Mouse (Mus musculus) stomach, postnatal 0 days (tissue): ENCODE measurements around the gene Gm21983. TPM values are rescaled to one million over a fixed set of nuclear protein-coding genes. Genes with fewer than 3 reads are reported as not detected.

Experiments used
- ATAC-seq: fragments of 200-750 bp; cut with Nextera tagmentation; 2 replicates; pipeline ENCODE4 v1.8.0; 2017; ENCODE audit not compliant: low FRiP score, low TSS enrichment
- DNase-seq: peaks from one replicate; pipeline ENCODE4 v3.0.0-alpha.2; 2016; ENCODE audit warnings: low spot score
- H3K27ac ChIP-seq: fragments of 300-500 bp; sonication (generic); replicated peaks from 2 replicates; pipeline ENCODE4 v1.5.1; 2014; ENCODE audit warnings: mild to moderate bottlenecking, control low read depth
- H3K27me3 ChIP-seq: fragments of 300-500 bp; sonication (generic); 2 replicates; pipeline ENCODE4 v1.6.1; 2014; ENCODE audit warnings: low read length; ENCODE audit not compliant: control insufficient read depth, insufficient read depth
- H3K36me3 ChIP-seq: fragments of 300-500 bp; sonication (generic); 2 replicates; pipeline ENCODE4 v1.6.1; 2014; ENCODE audit warnings: low read length, mixed read lengths; ENCODE audit not compliant: control insufficient read depth, insufficient read depth
- H3K4me1 ChIP-seq: fragments of 300-500 bp; sonication (generic); replicated peaks from 2 replicates; pipeline ENCODE4 v1.6.1; 2014; ENCODE audit warnings: antibody characterized with exemption; ENCODE audit not compliant: control insufficient read depth, insufficient read depth
- H3K4me2 ChIP-seq: fragments of 300-500 bp; sonication (generic); replicated peaks from 2 replicates; pipeline ENCODE4 v1.6.1; 2014; ENCODE audit warnings: low read depth, mild to moderate bottlenecking, control low read depth, moderate library complexity
- H3K4me3 ChIP-seq: fragments of 300-500 bp; sonication (generic); 2 replicates; pipeline ENCODE4 v1.5.1; 2014; ENCODE audit warnings: low read depth, low read length, control low read depth
- H3K9ac ChIP-seq: fragments of 300-500 bp; sonication (generic); 2 replicates; pipeline ENCODE4 v1.6.1; 2014; ENCODE audit warnings: mild to moderate bottlenecking, low read length, control low read depth, mixed read lengths
- H3K9me3 ChIP-seq: fragments of 300-500 bp; sonication (generic); 2 replicates; pipeline ENCODE4 v1.6.1; 2016; ENCODE audit warnings: low read length; ENCODE audit not compliant: control insufficient read depth
- CTCF ChIP-seq: IDR thresholded peaks from 2 replicates; pipeline ENCODE4 v1.5.1; 2016; ENCODE audit warnings: antibody characterized with exemption, low read depth, mild to moderate bottlenecking, moderate library complexity
- EP300 ChIP-seq: optimal IDR thresholded peaks from 2 replicates; pipeline ENCODE3; 2016; ENCODE audit warnings: antibody characterized with exemption
- WGBS: fragments of 180-500 bp; shearing (Covaris S2); extraction: QIAGEN DNeasy Blood & Tissue Kit; methylation state at CpG from one replicate; pipeline ENCODE4 v1.1.7; 2014; 5-methylcytosine and 5-hydroxymethylcytosine counted together
- polyA plus RNA-seq: library from polyadenylated mRNA; unstranded; fragments of >200 nt; fragmentation: Nextera tagmentation; extraction: Ambion mirVana; gene quantifications from 2 replicates; pipeline ENCODE4 v1.2.1, GENCODE M21; 2015

The Gm21983 gene
- polyA plus RNA-seq, 1 experiment from 2014 or later = not detected

DNA sequence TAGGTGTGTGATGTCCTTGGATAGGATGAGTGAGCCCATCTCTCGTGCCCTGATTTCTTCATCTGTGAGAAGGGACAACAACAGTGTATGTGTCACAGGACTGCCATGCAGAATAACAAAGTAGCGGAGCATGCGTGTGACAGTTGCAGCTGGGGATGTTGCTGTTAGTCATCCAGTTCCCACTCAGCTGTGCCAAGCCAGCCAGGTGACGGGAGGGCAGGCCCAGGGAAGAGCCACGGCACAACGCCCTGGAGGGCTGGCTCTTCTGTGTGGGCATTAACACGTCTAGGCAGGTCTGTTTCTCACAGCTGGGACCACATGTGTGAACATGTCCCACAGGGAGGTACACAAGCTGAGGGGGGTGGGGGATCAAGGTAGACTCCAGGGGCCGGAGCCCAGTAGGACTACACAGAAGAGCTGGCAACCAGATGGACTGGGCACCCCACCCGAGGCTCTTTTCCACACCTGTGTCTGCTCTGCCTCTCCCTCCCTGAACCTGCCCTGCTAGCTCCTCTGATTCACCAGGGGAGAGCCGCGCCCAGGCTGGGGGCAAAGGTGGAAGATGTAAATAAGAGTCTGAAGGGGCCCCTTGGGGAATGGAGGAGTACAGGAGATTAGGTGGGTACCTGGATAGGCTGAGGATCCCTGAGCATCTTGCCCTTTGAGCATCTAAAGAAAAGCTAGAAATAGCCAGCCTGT, 44.1 kb upstream of the Gm21983 start:
- Histone ChIP-seq H3K9ac (0 out of 2 replicates have a peak overlapping the region, but pooled peaks have one; percentile 35), H3K36me3 (peaks cover under 1% of the 10 kb centered on the region; the same call in 1 of the 2 replicates), H3K9me3 (no peaks in the 10 kb centered on the region), H3K27ac (peak overlapping the region; percentile 59), H3K27me3 (no peaks in the 10 kb centered on the region), H3K4me3 (peak overlapping the region; percentile 82; the same call in 1 of the 2 replicates), H3K4me1 (peaks cover 3% of the 10 kb centered on the region; the same call in 1 of the 2 replicates), H3K4me2 (peak overlapping the region; percentile 78)
- DNase-seq (peak; percentile 88), ATAC-seq (peak; percentile 67)
- TF ChIP-seq CTCF (no peak), EP300 (peak; percentile 77)
- WGBS = 42% methylated on average over 11 of the region's 11 CpGs

DNA sequence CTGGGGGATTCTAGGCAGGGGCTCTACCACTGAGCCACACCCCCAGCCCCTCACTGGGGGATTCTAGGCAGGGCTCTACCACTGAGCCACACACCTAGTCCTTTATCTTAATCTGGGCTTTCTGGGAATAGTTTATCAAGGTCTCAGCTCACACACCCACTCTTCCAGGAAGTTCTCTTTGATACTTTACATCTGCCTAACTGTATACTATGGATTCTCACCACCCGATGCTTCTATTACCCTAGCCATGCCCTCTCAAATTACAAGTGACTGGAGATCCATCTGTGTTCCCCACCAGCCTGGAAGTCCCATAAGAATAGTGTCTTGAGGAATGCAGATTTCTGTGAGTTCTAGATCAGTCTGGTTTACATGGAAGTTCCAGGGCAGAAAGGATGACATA, 41.7 kb upstream of the Gm21983 start:
- no peak for ATAC-seq
- no peaks in the 10 kb centered on the region for H3K27me3 ChIP-seq
- peaks cover 3% of the 10 kb centered on the region; the same call in 1 of the 2 replicates for H3K4me1 ChIP-seq
- peak overlapping the region; percentile 35 for H3K27ac ChIP-seq
- DNase-seq = peak; percentile 12
- 36% methylated on average over 1 of the region's 1 CpGs for WGBS
- no peak for TF ChIP-seq CTCF
- no peak for TF ChIP-seq EP300
- no peak overlapping the region for H3K4me3 ChIP-seq
- H3K9ac ChIP-seq = no peak overlapping the region
- no peak overlapping the region for H3K4me2 ChIP-seq
- no peaks in the 10 kb centered on the region for H3K9me3 ChIP-seq
- H3K36me3 ChIP-seq = peaks cover 11% of the 10 kb centered on the region

DNA sequence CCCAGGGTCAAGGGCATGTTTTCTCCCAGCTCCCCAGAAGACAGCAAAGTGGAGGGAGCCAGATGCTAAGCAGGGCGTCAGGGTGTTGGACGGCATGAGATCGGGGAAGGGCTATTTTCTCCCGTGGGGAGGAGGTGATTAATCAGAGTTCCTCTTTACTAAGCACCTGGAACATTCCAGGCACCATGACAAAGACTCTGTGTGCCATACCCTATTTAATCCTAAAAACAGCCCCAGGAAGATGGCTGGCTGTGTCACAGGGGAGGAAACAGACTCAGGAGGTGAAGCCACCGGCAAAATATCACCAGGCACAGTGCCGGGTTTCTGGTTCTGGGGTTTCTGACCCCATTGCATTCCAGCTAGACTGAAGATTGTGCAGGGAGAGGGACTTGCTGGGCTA, 41.1 kb upstream of the Gm21983 start:
- Histone ChIP-seq H3K9me3 (no peaks in the 10 kb centered on the region), H3K27me3 (no peaks in the 10 kb centered on the region), H3K4me2 (no peak overlapping the region), H3K27ac (peak overlapping the region; percentile 41), H3K36me3 (peaks cover 12% of the 10 kb centered on the region), H3K9ac (no peak overlapping the region), H3K4me3 (no peak overlapping the region), H3K4me1 (no peaks in the 10 kb centered on the region; the same call in 1 of the 2 replicates)
- WGBS = 48% methylated on average over 6 of the region's 6 CpGs
- DNase-seq (no peak), ATAC-seq (no peak)
- TF ChIP-seq CTCF (no peak), EP300 (no peak)

DNA sequence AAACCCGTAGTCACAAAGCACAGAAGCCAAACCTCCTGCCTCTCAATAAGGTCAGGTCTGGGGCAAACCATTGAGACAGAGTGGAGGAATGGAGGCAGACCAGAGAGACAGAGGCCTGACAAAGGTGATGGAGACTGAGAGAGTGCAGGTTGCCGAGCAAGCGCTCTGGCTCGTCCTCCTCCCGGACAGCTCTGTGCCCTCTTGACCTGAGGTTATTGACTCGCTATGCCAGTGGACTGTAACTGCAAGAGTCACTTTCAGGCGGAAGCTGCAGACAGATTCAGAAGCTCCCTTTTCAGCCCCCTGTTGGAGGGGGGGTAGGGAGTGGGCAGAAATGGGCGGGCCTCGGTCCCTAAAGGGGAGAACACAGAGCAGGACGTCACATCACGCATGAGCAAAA, 39.1 kb upstream of the Gm21983 start:
- DNase-seq (no peak), ATAC-seq (no peak)
- no peak overlapping the region for H3K9ac ChIP-seq
- no peaks in the 10 kb centered on the region for H3K27me3 ChIP-seq
- peaks cover 12% of the 10 kb centered on the region for H3K36me3 ChIP-seq
- H3K4me1 ChIP-seq = no peaks in the 10 kb centered on the region
- WGBS = 75% methylated on average over 11 of the region's 11 CpGs
- H3K4me2 ChIP-seq = no peak overlapping the region
- no peaks in the 10 kb centered on the region for H3K9me3 ChIP-seq
- no peak overlapping the region for H3K4me3 ChIP-seq
- no peak overlapping the region for H3K27ac ChIP-seq
- TF ChIP-seq EP300 = no peak
- TF ChIP-seq CTCF = no peak

DNA sequence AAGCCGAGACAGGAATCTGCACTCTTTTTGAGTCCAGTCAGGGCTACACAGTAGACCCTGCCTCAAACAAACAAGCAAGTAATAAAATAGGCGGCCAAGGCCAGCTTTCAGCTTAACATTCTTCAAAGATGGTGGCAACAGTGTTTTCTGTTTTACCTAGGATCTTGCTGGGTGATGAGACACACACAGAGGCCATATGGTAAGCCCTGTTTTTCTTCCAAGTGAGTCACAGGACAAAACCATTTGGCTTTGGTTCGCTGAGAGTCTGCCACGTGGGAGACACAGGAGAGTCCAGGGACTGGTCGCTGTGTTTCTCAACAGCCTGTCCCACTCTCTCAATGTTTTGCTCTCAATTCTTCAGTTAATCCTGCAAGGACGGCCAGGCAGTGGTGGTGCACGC, 37.7 kb upstream of the Gm21983 start:
- no peak for DNase-seq
- Histone ChIP-seq H3K9me3 (no peaks in the 10 kb centered on the region), H3K27me3 (no peaks in the 10 kb centered on the region), H3K4me3 (no peak overlapping the region), H3K4me1 (no peaks in the 10 kb centered on the region), H3K36me3 (peaks cover 15% of the 10 kb centered on the region), H3K27ac (no peak overlapping the region), H3K9ac (no peak overlapping the region), H3K4me2 (no peak overlapping the region)
- TF ChIP-seq EP300 (no peak), CTCF (no peak)
- 81% methylated on average over 7 of the region's 7 CpGs for WGBS
- no peak for ATAC-seq

DNA sequence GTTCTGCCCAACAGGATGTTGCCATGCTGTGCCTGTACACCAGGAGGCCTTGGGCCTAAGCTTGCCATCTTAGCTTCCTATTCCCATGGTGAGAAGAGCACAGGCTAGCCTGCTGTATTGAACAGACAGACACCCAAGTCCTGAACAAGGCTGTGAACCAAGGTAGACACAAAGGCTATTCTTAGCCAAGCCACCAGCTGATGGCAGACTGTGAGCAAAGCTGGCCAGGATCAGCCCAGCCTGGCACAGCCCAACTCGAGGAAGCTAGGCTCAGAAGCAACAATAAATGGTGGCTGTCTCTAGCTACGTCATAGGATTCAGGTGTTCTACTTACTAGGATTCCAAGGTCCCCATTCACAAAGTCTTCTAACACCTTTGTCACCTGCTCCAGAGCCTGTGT, 31.7 kb upstream of the Gm21983 start:
- no peak overlapping the region for H3K9ac ChIP-seq
- no peak for DNase-seq
- TF ChIP-seq CTCF = no peak
- TF ChIP-seq EP300 = no peak
- no peaks in the 10 kb centered on the region for H3K9me3 ChIP-seq
- no peak overlapping the region for H3K27ac ChIP-seq
- H3K4me2 ChIP-seq = no peak overlapping the region
- no peaks in the 10 kb centered on the region for H3K27me3 ChIP-seq
- ATAC-seq = no peak
- H3K4me1 ChIP-seq = no peaks in the 10 kb centered on the region
- WGBS = 92% methylated on average over 2 of the region's 2 CpGs
- H3K36me3 ChIP-seq = peaks cover 26% of the 10 kb centered on the region
- no peak overlapping the region for H3K4me3 ChIP-seq
